Mouse (Mus musculus) stomach, postnatal 0 days (tissue): ENCODE results near the gene Klf15. TPM values are rescaled to one million over a fixed set of nuclear protein-coding genes. Genes with fewer than 3 reads are reported as not detected.

Source experiments
- ATAC-seq: fragments of 200-750 bp; cut with Nextera tagmentation; 2 replicates; pipeline ENCODE4 v1.8.0; 2017; ENCODE audit not compliant: low FRiP score, low TSS enrichment
- DNase-seq: peaks from one replicate; pipeline ENCODE4 v3.0.0-alpha.2; 2016; ENCODE audit warnings: low spot score
- H3K27ac ChIP-seq: fragments of 300-500 bp; sonication (generic); replicated peaks from 2 replicates; pipeline ENCODE4 v1.5.1; 2014; ENCODE audit warnings: mild to moderate bottlenecking, control low read depth
- H3K27me3 ChIP-seq: fragments of 300-500 bp; sonication (generic); 2 replicates; pipeline ENCODE4 v1.6.1; 2014; ENCODE audit warnings: low read length; ENCODE audit not compliant: control insufficient read depth, insufficient read depth
- H3K36me3 ChIP-seq: fragments of 300-500 bp; sonication (generic); 2 replicates; pipeline ENCODE4 v1.6.1; 2014; ENCODE audit warnings: low read length, mixed read lengths; ENCODE audit not compliant: control insufficient read depth, insufficient read depth
- H3K4me1 ChIP-seq: fragments of 300-500 bp; sonication (generic); replicated peaks from 2 replicates; pipeline ENCODE4 v1.6.1; 2014; ENCODE audit warnings: antibody characterized with exemption; ENCODE audit not compliant: control insufficient read depth, insufficient read depth
- H3K4me2 ChIP-seq: fragments of 300-500 bp; sonication (generic); replicated peaks from 2 replicates; pipeline ENCODE4 v1.6.1; 2014; ENCODE audit warnings: low read depth, mild to moderate bottlenecking, control low read depth, moderate library complexity
- H3K4me3 ChIP-seq: fragments of 300-500 bp; sonication (generic); 2 replicates; pipeline ENCODE4 v1.5.1; 2014; ENCODE audit warnings: low read depth, low read length, control low read depth
- H3K9ac ChIP-seq: fragments of 300-500 bp; sonication (generic); 2 replicates; pipeline ENCODE4 v1.6.1; 2014; ENCODE audit warnings: mild to moderate bottlenecking, low read length, control low read depth, mixed read lengths
- H3K9me3 ChIP-seq: fragments of 300-500 bp; sonication (generic); 2 replicates; pipeline ENCODE4 v1.6.1; 2016; ENCODE audit warnings: low read length; ENCODE audit not compliant: control insufficient read depth
- CTCF ChIP-seq: IDR thresholded peaks from 2 replicates; pipeline ENCODE4 v1.5.1; 2016; ENCODE audit warnings: antibody characterized with exemption, low read depth, mild to moderate bottlenecking, moderate library complexity
- EP300 ChIP-seq: optimal IDR thresholded peaks from 2 replicates; pipeline ENCODE3; 2016; ENCODE audit warnings: antibody characterized with exemption
- WGBS: fragments of 180-500 bp; shearing (Covaris S2); extraction: QIAGEN DNeasy Blood & Tissue Kit; methylation state at CpG from one replicate; pipeline ENCODE4 v1.1.7; 2014; 5-methylcytosine and 5-hydroxymethylcytosine counted together
- polyA plus RNA-seq: library from polyadenylated mRNA; unstranded; fragments of >200 nt; fragmentation: Nextera tagmentation; extraction: Ambion mirVana; gene quantifications from 2 replicates; pipeline ENCODE4 v1.2.1, GENCODE M21; 2015

The Klf15 gene
- polyA plus RNA-seq, 1 experiment from 2014 or later: 4.1 TPM

- ATAC-seq (no peak), DNase-seq (no peak)
- WGBS: 77% methylated on average over 1 of the region's 1 CpGs
- no peaks in the 10 kb centered on the region for H3K27me3 ChIP-seq
- H3K9me3 ChIP-seq: no peaks in the 10 kb centered on the region
- no peak overlapping the region for H3K4me3 ChIP-seq
- no peaks in the 10 kb centered on the region for H3K4me1 ChIP-seq
- no peak overlapping the region for H3K4me2 ChIP-seq
- H3K9ac ChIP-seq: no peak overlapping the region
- TF ChIP-seq CTCF (no peak), EP300 (no peak)
- H3K36me3 ChIP-seq: no peaks in the 10 kb centered on the region
- H3K27ac ChIP-seq: no peak overlapping the region
Observed at GRCm38 (mm10) chr6:90487531-90487930, 25.2 kb downstream of the Klf15 start.

DNA sequence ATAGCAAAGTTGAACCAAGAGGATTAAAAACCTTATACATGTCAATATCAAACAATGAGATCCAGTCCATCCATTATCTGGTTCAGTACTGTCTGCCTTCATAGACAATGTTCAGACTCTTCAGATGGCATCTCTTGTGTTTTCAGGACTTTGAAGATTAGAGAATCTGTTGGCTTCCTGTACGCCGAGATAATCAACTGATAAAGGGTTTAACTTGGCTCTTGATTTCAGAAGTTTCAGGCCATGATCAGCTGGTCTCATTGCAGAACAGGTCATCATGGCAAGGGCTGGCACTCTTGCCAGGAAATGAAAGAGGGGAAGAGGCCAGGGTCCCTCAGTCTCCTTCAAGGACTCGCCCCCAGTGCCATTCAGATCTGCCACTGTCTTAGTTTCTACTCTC lies 27.2 kb downstream of the Klf15 start:
- no peaks in the 10 kb centered on the region for H3K27me3 ChIP-seq
- no peak overlapping the region for H3K4me3 ChIP-seq
- no peak overlapping the region for H3K9ac ChIP-seq
- no peak overlapping the region for H3K4me2 ChIP-seq
- no peaks in the 10 kb centered on the region for H3K36me3 ChIP-seq
- WGBS: 87% methylated on average over 3 of the region's 3 CpGs
- no peaks in the 10 kb centered on the region for H3K9me3 ChIP-seq
- no peak for TF ChIP-seq EP300
- TF ChIP-seq CTCF: no peak
- DNase-seq (no peak), ATAC-seq (no peak)
- no peak overlapping the region for H3K27ac ChIP-seq
- no peaks in the 10 kb centered on the region for H3K4me1 ChIP-seq

- H3K27ac ChIP-seq: no peak overlapping the region
- H3K36me3 ChIP-seq: no peaks in the 10 kb centered on the region
- DNase-seq (no peak), ATAC-seq (no peak)
- no peak overlapping the region for H3K9ac ChIP-seq
- 48% methylated on average over 2 of the region's 2 CpGs for WGBS
- no peaks in the 10 kb centered on the region; the same call in 1 of the 2 replicates for H3K4me1 ChIP-seq
- H3K4me2 ChIP-seq: no peak overlapping the region
- no peaks in the 10 kb centered on the region for H3K9me3 ChIP-seq
- TF ChIP-seq CTCF (no peak), EP300 (no peak)
- H3K27me3 ChIP-seq: no peaks in the 10 kb centered on the region
- H3K4me3 ChIP-seq: no peak overlapping the region
Observed at GRCm38 (mm10) chr6:90490976-90491375, 28.6 kb downstream of the Klf15 start.

- DNase-seq (no peak), ATAC-seq (no peak)
- no peak for TF ChIP-seq EP300
- no peak for TF ChIP-seq CTCF
- WGBS: 68% methylated on average over 10 of the region's 10 CpGs
- no peaks in the 10 kb centered on the region for H3K36me3 ChIP-seq
- H3K9me3 ChIP-seq: no peaks in the 10 kb centered on the region
- no peaks in the 10 kb centered on the region; the same call in 1 of the 2 replicates for H3K4me1 ChIP-seq
- no peaks in the 10 kb centered on the region for H3K27me3 ChIP-seq
- H3K4me3 ChIP-seq: no peak overlapping the region
- no peak overlapping the region for H3K4me2 ChIP-seq
- H3K9ac ChIP-seq: no peak overlapping the region
- H3K27ac ChIP-seq: no peak overlapping the region
Observed at GRCm38 (mm10) chr6:90491956-90492744, 29.8 kb downstream of the Klf15 start.

- H3K27me3 ChIP-seq: no peaks in the 10 kb centered on the region
- no peaks in the 10 kb centered on the region; the same call in 1 of the 2 replicates for H3K4me1 ChIP-seq
- no peaks in the 10 kb centered on the region for H3K9me3 ChIP-seq
- H3K9ac ChIP-seq: no peak overlapping the region
- ATAC-seq: no peak
- 60% methylated on average over 3 of the region's 3 CpGs for WGBS
- H3K4me3 ChIP-seq: no peak overlapping the region
- no peak overlapping the region for H3K4me2 ChIP-seq
- no peaks in the 10 kb centered on the region for H3K36me3 ChIP-seq
- DNase-seq: no peak
- no peak overlapping the region for H3K27ac ChIP-seq
- no peak for TF ChIP-seq CTCF
- no peak for TF ChIP-seq EP300
Observed at GRCm38 (mm10) chr6:90494155-90494554, 31.8 kb downstream of the Klf15 start.

DNA sequence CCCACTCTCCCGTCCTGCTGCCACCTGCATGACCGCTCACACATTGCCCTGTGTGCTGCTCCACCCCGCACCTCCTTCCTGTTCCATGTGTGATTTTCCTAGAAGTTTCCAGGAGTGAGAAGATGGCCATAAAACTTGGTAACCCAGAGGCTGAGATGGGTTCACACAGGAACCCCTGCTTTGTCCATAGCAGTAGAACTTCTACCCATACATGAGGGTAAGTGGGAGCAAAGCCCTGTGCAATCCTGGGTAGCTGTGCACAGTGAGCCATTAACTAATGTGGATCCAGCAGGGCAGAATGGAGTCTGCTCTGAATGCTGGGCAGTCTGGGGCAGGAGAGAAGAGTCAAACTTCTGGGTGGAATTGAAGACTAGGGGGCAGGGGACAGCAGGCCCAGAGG lies 32.2 kb downstream of the Klf15 start:
- 92% methylated on average over 3 of the region's 3 CpGs for WGBS

More for the DNA sequence above, 32.2 kb downstream of the Klf15 start:
- Histone ChIP-seq H3K27me3 (no peaks in the 10 kb centered on the region), H3K9ac (no peak overlapping the region), H3K4me2 (no peak overlapping the region), H3K4me1 (no peaks in the 10 kb centered on the region; the same call in 1 of the 2 replicates), H3K4me3 (no peak overlapping the region), H3K9me3 (no peaks in the 10 kb centered on the region), H3K36me3 (no peaks in the 10 kb centered on the region), H3K27ac (no peak overlapping the region)
- TF ChIP-seq EP300 (no peak), CTCF (no peak)
- DNase-seq (no peak), ATAC-seq (no peak)
